Mouse (Mus musculus) midbrain, embryonic 13.5 days (tissue): Measurements from ENCODE around the gene Nudt14. TPM values are rescaled to one million over a fixed set of nuclear protein-coding genes. Genes with fewer than 3 reads are reported as not detected.

Experiments
- ATAC-seq: fragments of 200-750 bp; cut with Nextera tagmentation; 2 replicates; pipeline ENCODE4 v1.8.0; 2017; ENCODE audit warnings: mild to moderate bottlenecking, moderate TSS enrichment, moderate library complexity
- H3K27ac ChIP-seq: fragments of 300-500 bp; sonication (generic); 2 replicates; pipeline ENCODE4 v1.5.1; 2015; ENCODE audit warnings: inconsistent platforms, mild to moderate bottlenecking, moderate library complexity
- H3K27me3 ChIP-seq: fragments of 300-500 bp; sonication (generic); 2 replicates; pipeline ENCODE4 v1.6.1; 2015; ENCODE audit warnings: mild to moderate bottlenecking, inconsistent platforms
- H3K36me3 ChIP-seq: fragments of 300-500 bp; sonication (generic); 2 replicates; pipeline ENCODE4 v1.6.1; 2015; ENCODE audit warnings: mild to moderate bottlenecking, inconsistent platforms
- H3K4me1 ChIP-seq: fragments of 300-500 bp; sonication (generic); replicated peaks from 2 replicates; pipeline ENCODE4 v1.6.1; 2015; ENCODE audit warnings: inconsistent platforms
- H3K4me2 ChIP-seq: fragments of 300-500 bp; sonication (generic); replicated peaks from 2 replicates; pipeline ENCODE4 v1.6.1; 2015; ENCODE audit warnings: moderate library complexity, mild to moderate bottlenecking, inconsistent platforms
- H3K4me3 ChIP-seq: fragments of 300-500 bp; sonication (generic); replicated peaks from 2 replicates; pipeline ENCODE4 v1.5.1; 2015; ENCODE audit warnings: mild to moderate bottlenecking, inconsistent platforms
- H3K9ac ChIP-seq: fragments of 300-500 bp; sonication (generic); replicated peaks from 2 replicates; pipeline ENCODE4 v1.6.1; 2015; ENCODE audit warnings: mild to moderate bottlenecking, inconsistent platforms
- H3K9me3 ChIP-seq: fragments of 300-500 bp; sonication (generic); 2 replicates; pipeline ENCODE4 v1.6.1; 2016; ENCODE audit warnings: mild to moderate bottlenecking, inconsistent platforms
- WGBS: fragments of 180-500 bp; shearing (Covaris S2); methylation state at CpG from one replicate; pipeline ENCODE4 v1.1.7; 2015; 5-methylcytosine and 5-hydroxymethylcytosine counted together
- microRNA-seq: library from miRNA; unstranded; fragments of <30 nt; microRNA quantifications from one replicate; pipeline ENCODE4, GENCODE M21; 2016
- polyA plus RNA-seq: library from polyadenylated mRNA; unstranded; fragments of >200 nt; fragmentation: Nextera tagmentation; extraction: Ambion mirVana; gene quantifications from 2 replicates; pipeline ENCODE4 v1.2.1, GENCODE M21; 2015

Nudt14 gene
- polyA plus RNA-seq, 1 experiment from 2014 or later = 61.9 TPM

- ATAC-seq = no peak
- no peak overlapping the region for H3K4me3 ChIP-seq
- H3K4me2 ChIP-seq = no peak overlapping the region
- H3K9ac ChIP-seq = no peak overlapping the region
- H3K36me3 ChIP-seq = peaks cover 8% of the 10 kb centered on the region; the same call in 1 of the 2 replicates
- H3K9me3 ChIP-seq = no peaks in the 10 kb centered on the region
- no peak overlapping the region for H3K27ac ChIP-seq
- no peaks in the 10 kb centered on the region for H3K27me3 ChIP-seq
- peaks cover 11% of the 10 kb centered on the region for H3K4me1 ChIP-seq
- WGBS = 91% methylated on average over 9 of the region's 9 CpGs
Observed at GRCm38 (mm10) chr12:112900641-112901040, 41.3 kb downstream of the Nudt14 start.

GRCm38 (mm10) chr12:112898960-112899359, 43.0 kb downstream of the Nudt14 start:
- WGBS = 65% methylated on average over 4 of the region's 4 CpGs
- Histone ChIP-seq H3K4me3 (no peak overlapping the region), H3K4me2 (no peak overlapping the region), H3K9me3 (no peaks in the 10 kb centered on the region), H3K4me1 (peaks cover 14% of the 10 kb centered on the region), H3K36me3 (no peaks in the 10 kb centered on the region), H3K27me3 (no peaks in the 10 kb centered on the region), H3K9ac (no peak overlapping the region), H3K27ac (no peak overlapping the region)
- no peak for ATAC-seq

GRCm38 (mm10) chr12:112898351-112898750, 43.6 kb downstream of the Nudt14 start:
- WGBS = 72% methylated on average over 12 of the region's 12 CpGs
- Histone ChIP-seq H3K9me3 (no peaks in the 10 kb centered on the region), H3K36me3 (no peaks in the 10 kb centered on the region), H3K4me3 (no peak overlapping the region), H3K4me1 (peaks cover 14% of the 10 kb centered on the region), H3K27ac (no peak overlapping the region), H3K27me3 (no peaks in the 10 kb centered on the region), H3K4me2 (no peak overlapping the region), H3K9ac (no peak overlapping the region)
- ATAC-seq = no peak

- H3K9ac ChIP-seq = peak overlapping the region; percentile 25; the same call in 1 of the 2 replicates
- H3K27ac ChIP-seq = no peak overlapping the region
- peak; percentile 71 for ATAC-seq
Observed at GRCm38 (mm10) chr12:112897522-112898212, 44.3 kb downstream of the Nudt14 start.

GRCm38 (mm10) chr12:112894969-112895368, 47.0 kb downstream of the Nudt14 start:
- H3K27ac ChIP-seq = no peak overlapping the region
- no peaks in the 10 kb centered on the region for H3K36me3 ChIP-seq
- no peak overlapping the region for H3K9ac ChIP-seq
- no peak overlapping the region for H3K4me2 ChIP-seq
- 80% methylated on average over 4 of the region's 4 CpGs for WGBS
- no peaks in the 10 kb centered on the region for H3K27me3 ChIP-seq
- H3K9me3 ChIP-seq = no peaks in the 10 kb centered on the region
- no peak overlapping the region for H3K4me3 ChIP-seq
- peaks cover 14% of the 10 kb centered on the region for H3K4me1 ChIP-seq
- no peak for ATAC-seq

More at GRCm38 (mm10) chr12:112897522-112898212, 44.3 kb downstream of the Nudt14 start:
- 42% methylated on average over 16 of the region's 16 CpGs for WGBS
- Histone ChIP-seq H3K9me3 (no peaks in the 10 kb centered on the region), H3K36me3 (no peaks in the 10 kb centered on the region), H3K4me1 (peaks cover 14% of the 10 kb centered on the region), H3K27me3 (no peaks in the 10 kb centered on the region), H3K4me3 (no peak overlapping the region), H3K4me2 (peak overlapping the region; percentile 34)

GRCm38 (mm10) chr12:112894303-112894884, 47.5 kb downstream of the Nudt14 start:
- Histone ChIP-seq H3K36me3 (no peaks in the 10 kb centered on the region), H3K27ac (peak overlapping the region; percentile 1; the same call in 1 of the 2 replicates), H3K4me2 (no peak overlapping the region), H3K9me3 (no peaks in the 10 kb centered on the region), H3K9ac (no peak overlapping the region), H3K4me3 (no peak overlapping the region), H3K4me1 (peaks cover 14% of the 10 kb centered on the region), H3K27me3 (no peaks in the 10 kb centered on the region)
- no peak for ATAC-seq
- WGBS = 76% methylated on average over 11 of the region's 11 CpGs

GRCm38 (mm10) chr12:112885465-112885864, 56.5 kb downstream of the Nudt14 start:
- no peaks in the 10 kb centered on the region for H3K27me3 ChIP-seq
- no peaks in the 10 kb centered on the region for H3K36me3 ChIP-seq
- 72% methylated on average over 7 of the region's 7 CpGs for WGBS
- no peak overlapping the region for H3K9ac ChIP-seq
- H3K9me3 ChIP-seq = 0 out of 2 replicates have a peak, but pooled peaks cover 5% of the 10 kb centered on the region
- H3K4me2 ChIP-seq = no peak overlapping the region
- ATAC-seq = no peak
- no peak overlapping the region for H3K27ac ChIP-seq
- no peak overlapping the region for H3K4me3 ChIP-seq
- H3K4me1 ChIP-seq = no peaks in the 10 kb centered on the region

Small RNA genes lying within 50 kb of the gene (microRNA-seq; reads per million reads assigned to microRNA genes)
- gene Mir6941 = not detected

Other genes with a start within 250 kb of the Nudt14 start
- 20.2 and 22.0 TPM in 2 replicates for gene Cep170b, start 221.7 kb downstream of the Nudt14 start, polyA plus RNA-seq
- gene Pld4, start 181.5 kb downstream of the Nudt14 start, polyA plus RNA-seq = 5.2 and 6.4 TPM in 2 replicates
- 0.31 and 0.37 TPM in 2 replicates for gene Ahnak2, start 139.5 kb downstream of the Nudt14 start, polyA plus RNA-seq
- gene Clba1, start 133.2 kb downstream of the Nudt14 start, polyA plus RNA-seq = 19.4 and 22.7 TPM in 2 replicates
- gene Cdca4, start 112.7 kb downstream of the Nudt14 start, polyA plus RNA-seq = 82.7 and 85.0 TPM in 2 replicates
- not detected in 2 replicates for gene Gpr132, start 73.9 kb downstream of the Nudt14 start, polyA plus RNA-seq
- gene Jag2, start 12.3 kb downstream of the Nudt14 start, polyA plus RNA-seq = 9.4 and 10.5 TPM in 2 replicates
- gene Btbd6, start 34.4 kb upstream of the Nudt14 start, polyA plus RNA-seq = 36.1 and 37.8 TPM in 2 replicates
- gene Brf1, start 58.6 kb upstream of the Nudt14 start, polyA plus RNA-seq = 60.3 and 61.9 TPM in 2 replicates
- 23.8 and 26.5 TPM in 2 replicates for gene Pacs2, start 72.4 kb upstream of the Nudt14 start, polyA plus RNA-seq
- 0.20 TPM in 1 of 2 replicates, not detected in the other for gene Tex22, start 132.4 kb upstream of the Nudt14 start, polyA plus RNA-seq
- 17.2 and 17.4 TPM in 2 replicates for gene Mta1, start 156.2 kb upstream of the Nudt14 start, polyA plus RNA-seq
- gene Crip2, start 198.1 kb upstream of the Nudt14 start, polyA plus RNA-seq = 360 TPM in 2 replicates
- gene Crip1, start 204.2 kb upstream of the Nudt14 start, polyA plus RNA-seq = 31.0 and 35.1 TPM in 2 replicates
- 21.3 and 21.6 TPM in 2 replicates for gene Tedc1, start 214.3 kb upstream of the Nudt14 start, polyA plus RNA-seq
- gene Tmem121, start 243.8 kb upstream of the Nudt14 start, polyA plus RNA-seq = 24.7 and 30.2 TPM in 2 replicates